Comparison of ENCODE assay signal across 8 mouse cellular contexts in genomic region chr6:112197445-112197844, GRCm38 (mm10).
DNase-seq lines count a peak whose midpoint lies in the region; ATAC-seq lines count a peak whose summit lies in the region.

No protein-coding gene starts in this region.

- 11% methylated on average over 16 of the region's 16 CpGs for WGBS in embryonic facial prominence, embryonic 10.5 days
- 10% methylated on average over 16 of the region's 16 CpGs for WGBS in midbrain, embryonic 14.5 days

- peaks cover 5% of the 10 kb centered on the region; the same call in 1 of the 2 replicates for H3K4me1 ChIP-seq in embryonic facial prominence, embryonic 10.5 days
- H3K4me1 ChIP-seq in midbrain, embryonic 14.5 days (ENCODE audit: control insufficient read depth, insufficient read depth, low read length): no peaks in the 10 kb centered on the region

- no peak for ATAC-seq in monocyte, adult 5-6 weeks (replicated peaks; ENCODE audit: insufficient number of reproducible peaks, low FRiP score, low TSS enrichment, poor library complexity, severe bottlenecking)
- peak; percentile 77; the same call in 1 of the 2 replicates for ATAC-seq in midbrain, embryonic 14.5 days (ENCODE audit: low FRiP score, low TSS enrichment)

- H3K27me3 ChIP-seq in embryonic facial prominence, embryonic 10.5 days (replicated peaks; ENCODE audit: low read depth, poor library complexity, severe bottlenecking): no peaks in the 10 kb centered on the region
- H3K27me3 ChIP-seq in midbrain, embryonic 14.5 days (ENCODE audit: control insufficient read depth, insufficient read depth, low read length): no peaks in the 10 kb centered on the region

- H3K9me3 ChIP-seq in embryonic facial prominence, embryonic 10.5 days: no peaks in the 10 kb centered on the region
- no peaks in the 10 kb centered on the region for H3K9me3 ChIP-seq in midbrain, embryonic 14.5 days (ENCODE audit: control insufficient read depth, low read length)

- peak; percentile 5 to 23 for DNase-seq in monocyte, adult 2 months (ENCODE audit: low read depth in 1 of 2, low spot score in 2 of 2)
- peak; percentile 79 for DNase-seq in embryonic facial prominence, embryonic 10.5 days (ENCODE audit: low spot score)
- peak; percentile 97 for DNase-seq in heart, adult 11 months
- peak; percentile 68 for DNase-seq in kidney, adult 11 months
- DNase-seq in left cerebral cortex, postnatal 36 days (ENCODE audit: low spot score in 2 of 2): peak; percentile 82 to 87
- DNase-seq in midbrain, embryonic 14.5 days: peak; percentile 93
- peak; percentile 23 to 48 for DNase-seq in spleen, postnatal 14 days (ENCODE audit: low spot score in 2 of 2)

- intact Hi-C loops in left cerebral cortex, postnatal 36 days (cut with DNase I): no loop called here

- no peaks in the 10 kb centered on the region for H3K36me3 ChIP-seq in embryonic facial prominence, embryonic 10.5 days (replicated peaks)
- H3K36me3 ChIP-seq in midbrain, embryonic 14.5 days (ENCODE audit: control insufficient read depth, insufficient read depth, low read length): no peaks in the 10 kb centered on the region

- H3K4me3 ChIP-seq in embryonic facial prominence, embryonic 10.5 days: no peak overlapping the region
- 0 out of 2 replicates have a peak overlapping the region, but pooled peaks have one; percentile 8 for H3K4me3 ChIP-seq in midbrain, embryonic 14.5 days (replicated peaks; ENCODE audit: low read depth, low read length)

- H3K9ac ChIP-seq in midbrain, embryonic 14.5 days (replicated peaks; ENCODE audit: low read length): no peak overlapping the region

- H3K4me2 ChIP-seq in midbrain, embryonic 14.5 days (ENCODE audit: low read length): peak overlapping the region; percentile 39

- no peak overlapping the region for H3K27ac ChIP-seq in embryonic facial prominence, embryonic 10.5 days (replicated peaks)
- no peak overlapping the region for H3K27ac ChIP-seq in midbrain, embryonic 14.5 days (replicated peaks; ENCODE audit: low read depth, low read length)

Comparison
In these comparisons a context has a peak if more than half of its experiments do, and no peak if none do; other contexts are left out.
1. DNase-seq: peak in every context shown above with its lines; median percentile 97 in heart, adult 11 months; 93 in midbrain, embryonic 14.5 days; 84 in left cerebral cortex, postnatal 36 days; 79 in embryonic facial prominence, embryonic 10.5 days; 68 in kidney, adult 11 months; 36 in spleen, postnatal 14 days; 14 in monocyte, adult 2 months.